Mouse (Mus musculus): ENCODE measurements around the gene Dedd. TPM values are rescaled to one million over a fixed set of nuclear protein-coding genes. Genes with fewer than 3 reads are reported as not detected.
A peak's percentile ranks its signal among the peaks of the same experiment; 100 is the strongest.

Gene Dedd
- polyA plus RNA-seq, 1 experiment = 61.5 TPM

DNA sequence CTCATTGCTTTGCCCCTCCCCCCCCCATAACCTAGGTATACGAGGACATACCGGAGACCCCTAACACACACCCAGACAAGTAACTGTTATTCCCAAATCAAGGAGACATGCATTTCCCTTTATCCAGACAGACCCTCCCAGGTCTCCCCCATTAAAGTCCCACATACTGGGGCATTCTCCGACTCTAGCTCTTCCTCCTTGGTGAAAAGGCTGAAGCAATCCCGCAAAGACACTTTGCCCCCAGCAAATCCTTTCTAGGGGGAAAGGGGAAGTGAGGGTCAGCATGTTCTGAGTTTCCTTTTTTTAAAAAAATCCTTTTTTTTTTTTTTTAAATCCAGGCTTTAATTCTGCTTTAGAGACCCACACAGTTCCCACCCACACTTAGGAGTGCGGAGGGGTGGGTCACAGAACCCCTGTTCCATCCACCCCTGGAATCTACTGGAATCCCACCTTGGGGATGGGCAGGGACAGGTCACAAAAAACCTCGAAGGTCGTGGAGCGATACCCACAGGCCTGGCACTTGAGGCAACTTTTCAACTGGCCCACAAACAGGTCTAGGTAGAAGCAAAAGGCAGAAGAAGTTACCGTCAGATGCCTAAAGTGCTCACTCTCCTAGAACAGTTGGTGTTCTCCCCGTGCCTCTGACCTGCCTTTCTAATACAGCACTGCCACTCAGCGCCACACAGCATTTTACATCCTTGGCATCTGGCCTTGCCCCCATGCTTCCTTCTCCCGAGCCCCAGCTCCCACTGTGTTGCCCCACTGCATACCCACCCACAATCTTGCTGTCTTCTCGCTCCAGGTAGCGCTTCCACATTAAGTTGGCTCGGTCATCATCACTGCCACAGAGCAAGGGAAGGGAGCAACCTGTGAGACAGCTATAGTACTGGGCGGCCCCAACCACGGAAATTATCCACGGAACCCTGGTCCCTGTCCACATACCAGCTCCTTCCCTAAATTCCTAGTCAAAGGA is 45.5 kb upstream of the Dedd start:
- Histone ChIP-seq H3K4me3 (ENCODE audit: control insufficient read depth, insufficient read depth, low read length) (no peak overlapping the region), H3K27ac (ENCODE audit: control insufficient read depth, insufficient read depth, low read length) (no peak overlapping the region), H3K36me3 (ENCODE audit: control insufficient read depth, insufficient read depth, low read length) (peaks cover under 1% of the 10 kb centered on the region; the same call in 1 of the 2 replicates), H3K4me1 (replicated peaks; ENCODE audit: control insufficient read depth, insufficient read depth, low read length) (peaks cover 21% of the 10 kb centered on the region), H3K27me3 (ENCODE audit: control insufficient read depth, insufficient read depth, low read length) (no peaks in the 10 kb centered on the region)
- no peak for DNase-seq
- TF ChIP-seq POLR2A (IDR thresholded peaks at IDR 0.05; ENCODE audit: control insufficient read depth, extremely low read depth, insufficient read depth, low read length, poor library complexity) = no peak
- TF ChIP-seq CTCF (IDR thresholded peaks at IDR 0.05; ENCODE audit: borderline replicate concordance, control insufficient read depth, extremely low read depth, insufficient read depth, low read length, poor library complexity) = no peak
- 88% methylated on average over 18 of the region's 18 CpGs for WGBS

DNA sequence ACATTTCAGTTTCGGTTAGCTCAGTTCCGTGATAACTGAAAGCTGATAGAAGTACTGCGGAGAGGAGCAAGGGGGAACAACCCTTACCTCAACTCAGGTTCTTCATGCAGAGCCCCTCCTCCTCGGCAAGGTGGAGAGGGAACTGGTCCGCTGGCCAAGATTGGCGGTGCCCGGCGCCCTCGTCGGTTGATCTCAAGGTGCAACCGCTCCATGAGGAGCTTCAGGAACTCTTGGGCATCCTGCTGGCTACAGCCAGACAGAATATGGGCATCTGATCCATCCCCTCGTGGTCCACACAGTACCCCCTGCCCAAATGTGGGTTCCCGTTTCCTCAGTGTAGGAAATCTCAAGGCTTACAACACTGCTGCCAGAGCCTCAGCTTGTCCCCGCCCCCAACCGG is 44.5 kb upstream of the Dedd start:
- Histone ChIP-seq H3K36me3 (ENCODE audit: control insufficient read depth, insufficient read depth, low read length) (peaks cover 8% of the 10 kb centered on the region), H3K27ac (ENCODE audit: control insufficient read depth, insufficient read depth, low read length) (no peak overlapping the region), H3K4me1 (replicated peaks; ENCODE audit: control insufficient read depth, insufficient read depth, low read length) (peaks cover 21% of the 10 kb centered on the region), H3K4me3 (ENCODE audit: control insufficient read depth, insufficient read depth, low read length) (no peak overlapping the region), H3K27me3 (ENCODE audit: control insufficient read depth, insufficient read depth, low read length) (no peaks in the 10 kb centered on the region)
- WGBS = 90% methylated on average over 15 of the region's 15 CpGs
- TF ChIP-seq POLR2A (IDR thresholded peaks at IDR 0.05; ENCODE audit: control insufficient read depth, extremely low read depth, insufficient read depth, low read length, poor library complexity) (no peak), CTCF (IDR thresholded peaks at IDR 0.05; ENCODE audit: borderline replicate concordance, control insufficient read depth, extremely low read depth, insufficient read depth, low read length, poor library complexity) (no peak)
- no peak for DNase-seq

DNA sequence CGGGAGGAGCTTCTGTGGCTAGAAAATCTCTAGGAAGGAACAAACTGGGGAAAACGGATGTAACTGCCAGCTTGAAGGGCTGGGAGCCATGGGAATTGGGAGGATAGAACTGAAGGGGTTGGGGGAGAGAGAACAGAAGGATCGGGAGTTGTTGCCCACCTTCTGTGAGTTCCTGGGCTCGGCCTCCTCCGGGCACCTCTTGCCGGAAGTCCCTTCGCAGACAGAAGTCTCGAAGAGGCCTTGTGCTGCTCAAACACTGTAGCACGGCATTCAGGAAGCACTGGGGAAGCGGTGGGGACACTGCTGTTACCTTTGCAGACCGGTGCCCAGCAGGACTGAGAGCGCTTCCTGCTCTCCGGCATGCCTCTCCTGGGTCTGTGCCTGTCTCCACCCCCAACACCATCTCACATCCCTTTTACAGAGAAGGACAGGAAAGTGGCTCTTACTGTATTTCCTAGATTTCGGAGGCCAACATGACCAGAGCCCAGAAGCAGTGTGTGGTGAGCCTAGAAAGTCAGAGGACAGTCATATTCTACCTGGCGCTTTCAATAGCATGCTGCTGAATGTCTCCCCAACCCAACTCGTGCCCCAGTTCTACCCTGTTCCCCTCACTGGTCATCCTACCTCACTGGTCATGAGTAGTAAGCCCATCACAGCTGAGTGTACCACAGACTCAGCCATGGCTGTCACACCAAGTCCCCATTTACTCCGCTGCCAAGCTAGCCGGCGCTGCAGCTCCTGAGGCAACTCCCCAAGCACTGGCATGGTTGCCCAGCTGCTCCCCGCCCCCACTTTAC is 43.7 kb upstream of the Dedd start:
- WGBS = 84% methylated on average over 20 of the region's 20 CpGs
- H3K27ac ChIP-seq (ENCODE audit: control insufficient read depth, insufficient read depth, low read length) = no peak overlapping the region
- TF ChIP-seq CTCF (IDR thresholded peaks at IDR 0.05; ENCODE audit: borderline replicate concordance, control insufficient read depth, extremely low read depth, insufficient read depth, low read length, poor library complexity) (no peak), POLR2A (IDR thresholded peaks at IDR 0.05; ENCODE audit: control insufficient read depth, extremely low read depth, insufficient read depth, low read length, poor library complexity) (no peak)
- no peak overlapping the region for H3K4me3 ChIP-seq (ENCODE audit: control insufficient read depth, insufficient read depth, low read length)
- peaks cover 8% of the 10 kb centered on the region for H3K36me3 ChIP-seq (ENCODE audit: control insufficient read depth, insufficient read depth, low read length)
- no peak for DNase-seq
- H3K27me3 ChIP-seq (ENCODE audit: control insufficient read depth, insufficient read depth, low read length) = no peaks in the 10 kb centered on the region
- H3K4me1 ChIP-seq (replicated peaks; ENCODE audit: control insufficient read depth, insufficient read depth, low read length) = peaks cover 14% of the 10 kb centered on the region

- 96% methylated on average over 19 of the region's 19 CpGs for WGBS
- Histone ChIP-seq H3K4me1 (replicated peaks; ENCODE audit: control insufficient read depth, insufficient read depth, low read length) (peaks cover 12% of the 10 kb centered on the region), H3K4me3 (ENCODE audit: control insufficient read depth, insufficient read depth, low read length) (no peak overlapping the region), H3K27ac (ENCODE audit: control insufficient read depth, insufficient read depth, low read length) (no peak overlapping the region), H3K36me3 (ENCODE audit: control insufficient read depth, insufficient read depth, low read length) (peaks cover 8% of the 10 kb centered on the region), H3K27me3 (ENCODE audit: control insufficient read depth, insufficient read depth, low read length) (no peaks in the 10 kb centered on the region)
- TF ChIP-seq CTCF (IDR thresholded peaks at IDR 0.05; ENCODE audit: borderline replicate concordance, control insufficient read depth, extremely low read depth, insufficient read depth, low read length, poor library complexity) (no peak), POLR2A (IDR thresholded peaks at IDR 0.05; ENCODE audit: control insufficient read depth, extremely low read depth, insufficient read depth, low read length, poor library complexity) (no peak)
- no peak for DNase-seq
Measured at GRCm38 (mm10) chr1:171286517-171286916, 42.4 kb upstream of the Dedd start.

GRCm38 (mm10) chr1:171287136-171288081 is 41.5 kb upstream of the Dedd start, which contains the start of gene Usp21:
Usp21 (minus strand) TSS chr1:171287991.
- TF ChIP-seq CTCF (IDR thresholded peaks at IDR 0.05; ENCODE audit: borderline replicate concordance, control insufficient read depth, extremely low read depth, insufficient read depth, low read length, poor library complexity) (0 out of 2 replicates have a peak, but pooled peaks have one; percentile 24), POLR2A (IDR thresholded peaks at IDR 0.05; ENCODE audit: control insufficient read depth, extremely low read depth, insufficient read depth, low read length, poor library complexity) (peak; percentile 76)
- DNase-seq = peak; percentile 92
- H3K36me3 ChIP-seq (ENCODE audit: control insufficient read depth, insufficient read depth, low read length) = peaks cover 8% of the 10 kb centered on the region
- WGBS = 2% methylated on average over 49 of the region's 49 CpGs
- no peak within 1 kb of the TSS for H3K27ac ChIP-seq (ENCODE audit: control insufficient read depth, insufficient read depth, low read length)
- no peaks in the 10 kb centered on the region for H3K27me3 ChIP-seq (ENCODE audit: control insufficient read depth, insufficient read depth, low read length)
- H3K4me1 ChIP-seq (replicated peaks; ENCODE audit: control insufficient read depth, insufficient read depth, low read length) = peaks cover 8% of the 10 kb centered on the region
- H3K4me3 ChIP-seq (ENCODE audit: control insufficient read depth, insufficient read depth, low read length) = peak within 1 kb of the TSS; percentile 94
